Mouse (Mus musculus): ENCODE measurements around the gene Plppr1.
A peak's percentile ranks its signal among the peaks of the same experiment; 100 is the strongest.

The Plppr1 gene

GRCm38 (mm10) chr4:49118842-49119241 is 59.8 kb downstream of the Plppr1 start:
- DNase-seq (ENCODE audit: low spot score), result no peak

- DNase-seq (ENCODE audit: low spot score), result no peak
These were observed 85.7 kb downstream of the Plppr1 start for GRCm38 (mm10) chr4:49144798-49145197.

GRCm38 (mm10) chr4:49148775-49149174 is 89.7 kb downstream of the Plppr1 start:
- no peak for DNase-seq (ENCODE audit: low spot score)

GRCm38 (mm10) chr4:49149251-49149650 is 90.2 kb downstream of the Plppr1 start:
- no peak for DNase-seq (ENCODE audit: low spot score)

- DNase-seq (ENCODE audit: low spot score), result peak; percentile 14
These were observed 94.8 kb downstream of the Plppr1 start for GRCm38 (mm10) chr4:49153849-49154248.

- no peak for DNase-seq (ENCODE audit: low spot score)
These were observed 97.7 kb downstream of the Plppr1 start for GRCm38 (mm10) chr4:49156781-49157180.

GRCm38 (mm10) chr4:49163285-49163684 is 104.2 kb downstream of the Plppr1 start:
- no peak for DNase-seq (ENCODE audit: low spot score)

- DNase-seq (ENCODE audit: low spot score), result no peak
These were observed 107.3 kb downstream of the Plppr1 start for GRCm38 (mm10) chr4:49166391-49166790.

- no peak for DNase-seq (ENCODE audit: low spot score)
These were observed 108.0 kb downstream of the Plppr1 start for GRCm38 (mm10) chr4:49167030-49167429.

GRCm38 (mm10) chr4:49169498-49169897 is 110.4 kb downstream of the Plppr1 start:
- no peak for DNase-seq (ENCODE audit: low spot score)

GRCm38 (mm10) chr4:49178101-49178500 is 119.0 kb downstream of the Plppr1 start:
- no peak for DNase-seq (ENCODE audit: low spot score)

GRCm38 (mm10) chr4:49178891-49179290 is 119.8 kb downstream of the Plppr1 start:
- no peak for DNase-seq (ENCODE audit: low spot score)

GRCm38 (mm10) chr4:49179471-49180181 is 120.6 kb downstream of the Plppr1 start:
- DNase-seq (ENCODE audit: low spot score), result no peak

- DNase-seq (ENCODE audit: low spot score), result no peak
These were observed 131.0 kb downstream of the Plppr1 start for GRCm38 (mm10) chr4:49189991-49190526.

GRCm38 (mm10) chr4:49197125-49197747 is 138.2 kb downstream of the Plppr1 start:
- no peak for DNase-seq (ENCODE audit: low spot score)

GRCm38 (mm10) chr4:49210457-49210856 is 151.4 kb downstream of the Plppr1 start:
- DNase-seq (ENCODE audit: low spot score), result no peak

- DNase-seq (ENCODE audit: low spot score), result no peak
These were observed 152.5 kb downstream of the Plppr1 start for GRCm38 (mm10) chr4:49211582-49211981.

GRCm38 (mm10) chr4:49212616-49213544 is 153.8 kb downstream of the Plppr1 start:
- DNase-seq (ENCODE audit: low spot score), result no peak

- no peak for DNase-seq (ENCODE audit: low spot score)
These were observed 155.3 kb downstream of the Plppr1 start for GRCm38 (mm10) chr4:49214341-49214740.

- DNase-seq (ENCODE audit: low spot score), result no peak
These were observed 164.4 kb downstream of the Plppr1 start for GRCm38 (mm10) chr4:49223501-49223900.

- DNase-seq (ENCODE audit: low spot score), result no peak
These were observed 165.9 kb downstream of the Plppr1 start for GRCm38 (mm10) chr4:49225021-49225420.
